Mouse (Mus musculus): ENCODE results near the gene Trim63. TPM values are rescaled to one million over a fixed set of nuclear protein-coding genes. Genes with fewer than 3 reads are reported as not detected.

Gene Trim63
- polyA plus RNA-seq, 1 experiment from 2014 or later, result 0.25 TPM

Other genes starting within 250 kb of the Trim63 start
- 56.1 and 56.8 TPM in 2 replicates for gene Cd52, start 220.0 kb upstream of the Trim63 start, polyA plus RNA-seq (2015; fragmentation: Nextera tagmentation; extraction: Ambion mirVana)
- gene Ubxn11, start 212.6 kb upstream of the Trim63 start, polyA plus RNA-seq (2015; fragmentation: Nextera tagmentation; extraction: Ambion mirVana), result 1.3 TPM in 2 replicates
- 142 and 161 TPM in 2 replicates for gene Sh3bgrl3, start 186.3 kb upstream of the Trim63 start, polyA plus RNA-seq (2015; fragmentation: Nextera tagmentation; extraction: Ambion mirVana)
- gene Cep85, start 128.0 kb upstream of the Trim63 start, polyA plus RNA-seq (2015; fragmentation: Nextera tagmentation; extraction: Ambion mirVana), result 42.3 and 47.7 TPM in 2 replicates
- not detected in 2 replicates for gene Gm7534, start 112.1 kb upstream of the Trim63 start, polyA plus RNA-seq (2015; fragmentation: Nextera tagmentation; extraction: Ambion mirVana)
- gene Catsper4, start 87.7 kb upstream of the Trim63 start, polyA plus RNA-seq (2015; fragmentation: Nextera tagmentation; extraction: Ambion mirVana), result not detected in 2 replicates
- 0.06 and 0.07 TPM in 2 replicates for gene Cnksr1, start 76.7 kb upstream of the Trim63 start, polyA plus RNA-seq (2015; fragmentation: Nextera tagmentation; extraction: Ambion mirVana)
- 0.11 and 0.13 TPM in 2 replicates for gene E130218I03Rik, start 71.5 kb upstream of the Trim63 start, polyA plus RNA-seq (2015; fragmentation: Nextera tagmentation; extraction: Ambion mirVana)
- gene Zfp593, start 69.5 kb upstream of the Trim63 start, polyA plus RNA-seq (2015; fragmentation: Nextera tagmentation; extraction: Ambion mirVana), result 4.0 and 4.5 TPM in 2 replicates
- not detected in 2 replicates for gene Gm30191, start 68.2 kb upstream of the Trim63 start, polyA plus RNA-seq (2015; fragmentation: Nextera tagmentation; extraction: Ambion mirVana)
- gene Grrp1, start 61.0 kb upstream of the Trim63 start, polyA plus RNA-seq (2015; fragmentation: Nextera tagmentation; extraction: Ambion mirVana), result 0.78 and 0.79 TPM in 2 replicates
- 10.4 and 11.9 TPM in 2 replicates for gene Pdik1l, start 27.2 kb upstream of the Trim63 start, polyA plus RNA-seq (2015; fragmentation: Nextera tagmentation; extraction: Ambion mirVana)
- 0.02 and 0.12 TPM in 2 replicates for gene Slc30a2, start 28.1 kb downstream of the Trim63 start, polyA plus RNA-seq (2015; fragmentation: Nextera tagmentation; extraction: Ambion mirVana)
- gene Extl1, start 68.7 kb downstream of the Trim63 start, polyA plus RNA-seq (2015; fragmentation: Nextera tagmentation; extraction: Ambion mirVana), result 0.21 and 0.25 TPM in 2 replicates
- gene Pafah2, start 81.2 kb downstream of the Trim63 start, polyA plus RNA-seq (2015; fragmentation: Nextera tagmentation; extraction: Ambion mirVana), result 6.6 and 8.2 TPM in 2 replicates
- gene Stmn1, start 153.2 kb downstream of the Trim63 start, polyA plus RNA-seq (2015; fragmentation: Nextera tagmentation; extraction: Ambion mirVana), result 360 and 407 TPM in 2 replicates
- gene Paqr7, start 181.6 kb downstream of the Trim63 start, polyA plus RNA-seq (2015; fragmentation: Nextera tagmentation; extraction: Ambion mirVana), result 8.4 and 8.8 TPM in 2 replicates
- gene Aunip, start 195.9 kb downstream of the Trim63 start, polyA plus RNA-seq (2015; fragmentation: Nextera tagmentation; extraction: Ambion mirVana), result 13.7 and 16.5 TPM in 2 replicates
- gene Mtfr1l, start 220.3 kb downstream of the Trim63 start, polyA plus RNA-seq (2015; fragmentation: Nextera tagmentation; extraction: Ambion mirVana), result 36.2 and 36.4 TPM in 2 replicates
- gene Selenon, start 237.0 kb downstream of the Trim63 start, polyA plus RNA-seq (2015; fragmentation: Nextera tagmentation; extraction: Ambion mirVana), result 1.3 TPM in 2 replicates

Data from liver, embryonic 16.5 days (tissue).